Mouse (Mus musculus) regulatory T cell (primary cell): ENCODE results near the gene Slc10a6.

ENCODE experiments used
- in situ Hi-C: fragments of 300-600 bp; cut with MboI, MseI; formaldehyde crosslinking; loops from one replicate; pipeline ENCODE4 v1.15.1; 2025; ENCODE audit warnings: high pct_unique_total_duplicates

Gene Slc10a6

GRCm38 (mm10) chr5:103622321-103622720 lies 6.9 kb downstream of the Slc10a6 start:
- in situ Hi-C loops, result no loop called here

- in situ Hi-C loops, result no loop called here
Observed at GRCm38 (mm10) chr5:103620301-103620973, 8.8 kb downstream of the Slc10a6 start.

GRCm38 (mm10) chr5:103617191-103617590 lies 12.0 kb downstream of the Slc10a6 start:
- in situ Hi-C loops, result no loop called here

- in situ Hi-C loops, result no loop called here
Observed at GRCm38 (mm10) chr5:103614356-103614755, 14.8 kb downstream of the Slc10a6 start.

GRCm38 (mm10) chr5:103612316-103612715 lies 16.9 kb downstream of the Slc10a6 start:
- in situ Hi-C loops, result no loop called here

- in situ Hi-C loops, result no loop called here
Observed at GRCm38 (mm10) chr5:103610856-103611472, 18.2 kb downstream of the Slc10a6 start.

GRCm38 (mm10) chr5:103610148-103610547 lies 19.1 kb downstream of the Slc10a6 start:
- in situ Hi-C loops, result no loop called here

- in situ Hi-C loops, result no loop called here
Observed at GRCm38 (mm10) chr5:103605707-103606106, 23.5 kb downstream of the Slc10a6 start.

- in situ Hi-C loops, result no loop called here
Observed at GRCm38 (mm10) chr5:103603115-103603893, 25.9 kb downstream of the Slc10a6 start.

- in situ Hi-C loops, result no loop called here
Observed at GRCm38 (mm10) chr5:103598881-103599280, 30.3 kb downstream of the Slc10a6 start.

- in situ Hi-C loops, result no loop called here
Observed at GRCm38 (mm10) chr5:103598264-103598663, 30.9 kb downstream of the Slc10a6 start.

GRCm38 (mm10) chr5:103597604-103598003 lies 31.6 kb downstream of the Slc10a6 start:
- in situ Hi-C loops, result no loop called here

- in situ Hi-C loops, result no loop called here
Observed at GRCm38 (mm10) chr5:103596467-103597146, 32.6 kb downstream of the Slc10a6 start.

GRCm38 (mm10) chr5:103595394-103596226 lies 33.6 kb downstream of the Slc10a6 start:
- in situ Hi-C loops, result no loop called here

GRCm38 (mm10) chr5:103593575-103593974 lies 35.6 kb downstream of the Slc10a6 start:
- in situ Hi-C loops, result no loop called here

GRCm38 (mm10) chr5:103592706-103593105 lies 36.5 kb downstream of the Slc10a6 start:
- in situ Hi-C loops, result no loop called here

- in situ Hi-C loops, result no loop called here
Observed at GRCm38 (mm10) chr5:103591846-103592245, 37.4 kb downstream of the Slc10a6 start.

- in situ Hi-C loops, result no loop called here
Observed at GRCm38 (mm10) chr5:103587219-103587618, 42.0 kb downstream of the Slc10a6 start.

GRCm38 (mm10) chr5:103579680-103580420 lies 49.4 kb downstream of the Slc10a6 start:
- in situ Hi-C loops, result no loop called here

- in situ Hi-C loops, result no loop called here
Observed at GRCm38 (mm10) chr5:103569446-103569845, 59.8 kb downstream of the Slc10a6 start.
